Mouse (Mus musculus): ENCODE measurements at regions not wholly inside any gene's neighbourhood (a gene's known extent, or its start where the extent isn't known, plus 50 kb on each side); places are given as distances from the start of the nearest gene placed in this dataset.
A peak's percentile ranks its signal among the peaks of the same experiment; 100 is the strongest.

DNA sequence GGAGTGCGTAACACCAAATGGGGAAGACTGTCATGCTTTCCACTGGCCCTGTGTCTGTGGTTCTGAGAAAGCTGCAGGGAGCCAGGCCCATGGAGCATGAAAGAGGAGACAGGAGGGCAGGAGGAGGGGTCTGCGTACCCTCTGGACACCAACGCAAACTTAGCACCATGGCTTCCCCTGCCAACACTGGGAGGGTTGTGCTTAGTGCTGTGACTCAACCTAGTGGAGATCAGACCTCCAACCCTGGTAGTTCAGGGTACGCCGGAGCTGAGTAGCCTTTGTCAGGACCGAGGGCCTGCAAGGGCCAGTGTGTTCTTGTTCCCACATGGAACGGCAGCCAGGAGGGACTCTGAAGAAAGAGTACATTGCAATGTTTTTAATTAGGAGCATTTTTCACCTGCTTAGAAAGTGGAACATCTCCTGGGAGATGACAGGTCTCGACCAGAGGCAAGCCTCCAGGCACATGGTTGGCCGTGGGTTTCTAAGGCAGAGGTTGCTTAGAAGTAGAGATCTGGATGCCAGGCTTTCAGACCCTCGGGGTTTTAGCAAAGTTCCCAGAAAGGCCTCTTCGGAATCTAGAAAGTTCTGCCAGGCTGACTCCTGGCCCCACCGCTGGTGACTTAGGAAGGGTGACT is 73.4 kb upstream of the Irf2bp2 start:
- H3K27me3 ChIP-seq (ENCODE audit: control insufficient read depth, insufficient read depth, low read length), result no peaks in the 10 kb centered on the region
- peaks cover 15% of the 10 kb centered on the region for H3K4me1 ChIP-seq (replicated peaks; ENCODE audit: control insufficient read depth, insufficient read depth, low read length)
- DNase-seq (ENCODE audit: low spot score) (peak; percentile 14), ATAC-seq (ENCODE audit: low FRiP score) (peak; percentile 13; the same call in 1 of the 2 replicates)
- H3K36me3 ChIP-seq (ENCODE audit: control insufficient read depth, insufficient read depth, low read length), result no peaks in the 10 kb centered on the region
- peak overlapping the region; percentile 41; the same call in 1 of the 2 replicates for H3K9ac ChIP-seq (ENCODE audit: low read depth, low read length)
- peak overlapping the region; percentile 24; the same call in 1 of the 2 replicates for H3K4me2 ChIP-seq (replicated peaks; ENCODE audit: low read depth, low read length)
- 56% methylated on average over 12 of the region's 12 CpGs for WGBS
- H3K9me3 ChIP-seq (ENCODE audit: control insufficient read depth, low read length), result no peaks in the 10 kb centered on the region
- peak overlapping the region; percentile 86 for H3K27ac ChIP-seq (ENCODE audit: low read depth, low read length)
- no peak overlapping the region for H3K4me3 ChIP-seq (ENCODE audit: low read depth, low read length)

DNA sequence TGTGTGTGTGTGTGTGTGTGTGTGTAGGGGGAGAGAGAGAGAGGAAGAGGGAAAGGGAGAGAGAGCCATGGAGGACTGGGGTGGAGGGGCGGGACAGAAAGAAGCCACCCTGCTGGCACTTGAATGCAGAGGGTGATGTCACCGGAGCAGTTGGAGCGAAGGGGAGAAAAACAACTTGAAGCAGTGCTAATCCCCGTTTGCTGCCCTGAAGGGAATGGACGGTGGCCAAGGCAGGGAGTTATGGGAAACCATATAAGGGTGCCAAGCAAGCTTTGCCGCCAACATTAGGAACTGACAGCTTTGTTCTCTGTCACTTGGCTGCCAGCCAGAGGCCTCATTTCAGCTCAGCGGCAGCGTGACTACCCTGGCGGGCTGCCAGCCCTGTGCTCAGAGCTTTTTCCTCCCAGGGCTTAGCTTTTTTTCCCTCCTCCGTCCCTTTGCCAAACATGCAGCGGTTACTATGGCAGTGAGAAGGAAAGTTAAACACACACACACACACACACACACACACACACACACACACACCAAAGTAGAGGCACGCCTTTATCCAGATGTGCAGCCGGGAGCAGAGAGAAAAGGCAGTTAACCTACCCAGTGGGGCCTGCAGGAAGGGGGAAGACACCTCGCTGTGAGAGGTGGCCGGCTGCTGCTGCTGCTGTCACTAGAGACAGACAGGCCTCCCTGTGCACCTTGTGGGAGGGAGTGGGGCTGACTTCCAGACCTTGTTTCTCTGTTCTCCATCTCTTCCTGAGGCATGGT is 72.7 kb upstream of the Irf2bp2 start:
- Histone ChIP-seq H3K27ac (ENCODE audit: low read depth, low read length) (peak overlapping the region; percentile 86), H3K27me3 (ENCODE audit: control insufficient read depth, insufficient read depth, low read length) (no peaks in the 10 kb centered on the region), H3K9me3 (ENCODE audit: control insufficient read depth, low read length) (no peaks in the 10 kb centered on the region), H3K4me3 (ENCODE audit: low read depth, low read length) (no peak overlapping the region), H3K4me2 (replicated peaks; ENCODE audit: low read depth, low read length) (peak overlapping the region; percentile 24), H3K9ac (ENCODE audit: low read depth, low read length) (peak overlapping the region; percentile 46; the same call in 1 of the 2 replicates), H3K36me3 (ENCODE audit: control insufficient read depth, insufficient read depth, low read length) (no peaks in the 10 kb centered on the region), H3K4me1 (replicated peaks; ENCODE audit: control insufficient read depth, insufficient read depth, low read length) (peaks cover 21% of the 10 kb centered on the region)
- under 1% methylated on average over 13 of the region's 15 CpGs for WGBS
- DNase-seq (ENCODE audit: low spot score), result peak; percentile 95
- ATAC-seq (ENCODE audit: low FRiP score), result peak; percentile 88

DNA sequence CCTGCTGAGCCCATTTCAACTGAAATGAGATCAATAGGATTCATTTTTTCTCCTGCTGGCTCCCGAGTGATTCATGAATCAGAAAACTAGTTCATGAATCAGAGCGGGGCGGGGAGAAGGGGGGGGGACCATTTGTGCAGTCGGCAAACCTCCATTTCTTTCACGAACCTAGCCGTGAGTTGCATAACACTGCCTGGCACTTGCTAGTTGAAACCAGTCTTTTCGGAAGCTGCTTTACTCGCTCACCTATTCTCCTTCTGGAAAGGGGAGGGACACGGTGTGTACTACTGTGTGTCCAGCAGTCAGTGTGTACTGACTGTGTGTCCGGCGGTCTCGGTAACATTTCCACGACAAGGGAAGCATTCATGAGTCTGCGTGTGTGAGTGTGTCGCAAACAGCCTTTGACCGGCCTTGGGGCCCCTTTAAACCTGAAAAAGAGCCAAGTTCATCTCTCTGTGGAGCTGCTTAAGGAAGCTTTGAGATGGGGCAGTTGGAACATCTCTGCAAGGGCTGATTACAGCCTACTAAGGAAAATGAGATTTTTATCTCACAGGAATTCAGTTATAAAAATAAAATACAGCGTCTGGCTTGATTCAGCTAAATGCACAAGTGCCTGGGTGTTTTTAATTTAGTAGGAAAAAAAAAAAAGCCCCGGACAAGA is 71.9 kb upstream of the Irf2bp2 start:
- H3K4me2 ChIP-seq (replicated peaks; ENCODE audit: low read depth, low read length), result 0 out of 2 replicates have a peak overlapping the region, but pooled peaks have one; percentile 8
- whole genome bisulfite sequencing, result 41% methylated on average over 18 of the region's 18 CpGs
- H3K36me3 ChIP-seq (ENCODE audit: control insufficient read depth, insufficient read depth, low read length), result no peaks in the 10 kb centered on the region
- peaks cover 26% of the 10 kb centered on the region for H3K4me1 ChIP-seq (replicated peaks; ENCODE audit: control insufficient read depth, insufficient read depth, low read length)
- no peaks in the 10 kb centered on the region for H3K9me3 ChIP-seq (ENCODE audit: control insufficient read depth, low read length)
- peak overlapping the region; percentile 86 for H3K27ac ChIP-seq (ENCODE audit: low read depth, low read length)
- H3K27me3 ChIP-seq (ENCODE audit: control insufficient read depth, insufficient read depth, low read length), result no peaks in the 10 kb centered on the region
- ATAC-seq (ENCODE audit: low FRiP score) (0 out of 2 replicates have a peak, but pooled peaks have one; percentile 8), DNase-seq (ENCODE audit: low spot score) (peak; percentile 59)
- no peak overlapping the region for H3K4me3 ChIP-seq (ENCODE audit: low read depth, low read length)
- H3K9ac ChIP-seq (ENCODE audit: low read depth, low read length), result peak overlapping the region; percentile 46; the same call in 1 of the 2 replicates

DNA sequence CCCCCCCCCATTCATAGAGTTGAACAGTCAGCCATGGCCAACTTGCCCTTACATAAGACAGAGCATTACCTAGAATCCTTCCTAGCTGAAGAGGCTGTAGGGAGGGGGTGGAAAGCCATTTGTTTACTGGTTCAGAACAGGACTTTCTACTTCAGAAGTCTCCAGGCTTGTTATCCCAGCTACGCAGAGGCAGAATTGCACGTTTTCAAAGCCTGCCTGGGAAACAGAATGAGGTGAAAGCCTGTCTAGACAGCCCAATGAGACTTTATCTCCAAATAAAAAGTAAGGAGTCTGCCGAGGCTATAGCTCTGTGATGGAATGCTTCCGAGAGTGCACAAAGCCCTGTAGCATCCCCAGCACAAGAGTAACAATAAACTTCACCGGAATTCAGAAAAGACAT is 71.1 kb upstream of the Irf2bp2 start:
- H3K9ac ChIP-seq (ENCODE audit: low read depth, low read length), result no peak overlapping the region
- no peak overlapping the region for H3K4me2 ChIP-seq (replicated peaks; ENCODE audit: low read depth, low read length)
- no peak for DNase-seq (ENCODE audit: low spot score)
- WGBS, result 75% methylated on average over 5 of the region's 5 CpGs
- H3K27ac ChIP-seq (ENCODE audit: low read depth, low read length), result no peak overlapping the region; the same call in 1 of the 2 replicates
- H3K36me3 ChIP-seq (ENCODE audit: control insufficient read depth, insufficient read depth, low read length), result no peaks in the 10 kb centered on the region
- no peak overlapping the region for H3K4me3 ChIP-seq (ENCODE audit: low read depth, low read length)
- no peaks in the 10 kb centered on the region for H3K9me3 ChIP-seq (ENCODE audit: control insufficient read depth, low read length)
- no peak for ATAC-seq (ENCODE audit: low FRiP score)
- no peaks in the 10 kb centered on the region for H3K27me3 ChIP-seq (ENCODE audit: control insufficient read depth, insufficient read depth, low read length)
- H3K4me1 ChIP-seq (replicated peaks; ENCODE audit: control insufficient read depth, insufficient read depth, low read length), result peaks cover 29% of the 10 kb centered on the region

DNA sequence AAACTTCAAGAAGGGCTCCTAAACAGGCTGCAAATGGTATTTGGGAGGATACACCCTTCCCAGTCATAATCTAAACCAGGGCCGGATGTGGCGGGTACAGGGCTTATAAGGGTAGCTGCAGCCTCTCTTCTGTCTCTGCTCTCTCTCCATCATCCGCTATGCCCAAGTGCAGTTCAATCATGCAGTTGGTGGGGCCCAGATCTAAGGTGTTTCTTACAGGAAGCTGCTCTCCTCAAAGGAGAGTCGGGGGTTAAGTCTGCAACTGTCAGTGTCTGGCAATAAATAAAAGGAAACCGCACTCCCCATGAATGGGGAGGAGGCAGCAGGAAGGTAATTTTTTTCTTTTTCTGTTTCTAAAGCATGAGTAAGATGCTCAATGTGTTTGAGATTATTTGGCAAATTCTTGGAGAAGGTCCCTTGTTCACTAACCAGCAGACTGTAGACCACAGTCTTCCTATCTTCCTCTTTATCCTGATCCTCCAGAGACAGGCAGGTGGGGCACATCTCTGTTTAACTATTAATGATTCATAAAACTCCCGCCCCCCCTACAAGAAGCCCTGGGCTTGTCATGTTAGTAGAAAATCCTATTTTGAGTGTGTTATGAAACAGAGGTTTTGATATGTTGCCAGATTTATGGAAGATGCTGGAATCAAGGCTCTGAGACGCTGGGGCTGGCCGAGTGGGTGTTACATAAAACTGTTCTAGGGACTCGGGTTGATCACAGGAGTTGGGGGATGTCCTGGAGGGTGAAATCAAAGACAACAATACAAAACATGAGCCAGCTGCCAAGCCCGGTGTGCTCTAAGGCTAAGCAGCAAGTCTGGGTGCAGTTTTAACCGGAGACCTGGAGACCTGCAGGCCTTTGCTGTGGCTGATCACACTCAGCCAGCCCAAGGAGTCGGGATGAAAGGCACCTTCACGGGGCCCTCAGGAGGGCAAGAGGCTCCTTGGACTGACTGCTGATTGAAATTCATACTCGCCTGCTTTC is 69.3 kb upstream of the Irf2bp2 start:
- no peak overlapping the region for H3K4me2 ChIP-seq (replicated peaks; ENCODE audit: low read depth, low read length)
- DNase-seq (ENCODE audit: low spot score) (no peak), ATAC-seq (ENCODE audit: low FRiP score) (no peak)
- no peak overlapping the region; the same call in 1 of the 2 replicates for H3K27ac ChIP-seq (ENCODE audit: low read depth, low read length)
- H3K27me3 ChIP-seq (ENCODE audit: control insufficient read depth, insufficient read depth, low read length), result no peaks in the 10 kb centered on the region
- no peaks in the 10 kb centered on the region for H3K9me3 ChIP-seq (ENCODE audit: control insufficient read depth, low read length)
- peaks cover 29% of the 10 kb centered on the region for H3K4me1 ChIP-seq (replicated peaks; ENCODE audit: control insufficient read depth, insufficient read depth, low read length)
- 54% methylated on average over 14 of the region's 14 CpGs for WGBS
- peak overlapping the region; percentile 17; the same call in 1 of the 2 replicates for H3K9ac ChIP-seq (ENCODE audit: low read depth, low read length)
- H3K36me3 ChIP-seq (ENCODE audit: control insufficient read depth, insufficient read depth, low read length), result no peaks in the 10 kb centered on the region
- no peak overlapping the region for H3K4me3 ChIP-seq (ENCODE audit: low read depth, low read length)

DNA sequence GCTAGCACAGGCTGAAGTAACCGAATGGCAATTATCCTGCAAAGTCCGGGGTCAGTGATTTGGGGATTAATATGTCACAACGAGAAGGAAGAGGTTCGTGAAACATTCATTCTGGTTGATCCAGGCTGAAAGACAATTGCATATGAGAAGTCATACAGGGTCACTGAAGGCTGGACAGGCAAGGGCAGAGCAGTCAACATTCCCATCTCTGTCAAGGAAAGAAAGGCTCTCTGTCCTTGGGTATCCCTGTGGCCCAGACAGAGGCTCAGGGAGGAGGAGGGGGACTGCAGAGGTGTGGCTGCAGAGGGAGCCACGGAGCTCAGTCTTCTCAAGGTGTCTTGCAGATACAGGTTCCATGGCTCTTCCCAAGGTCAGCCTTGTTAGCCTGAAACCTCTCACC is 68.4 kb upstream of the Irf2bp2 start:
- no peaks in the 10 kb centered on the region for H3K27me3 ChIP-seq (ENCODE audit: control insufficient read depth, insufficient read depth, low read length)
- no peak for ATAC-seq (ENCODE audit: low FRiP score)
- DNase-seq (ENCODE audit: low spot score), result no peak
- H3K4me1 ChIP-seq (replicated peaks; ENCODE audit: control insufficient read depth, insufficient read depth, low read length), result peaks cover 29% of the 10 kb centered on the region
- peak overlapping the region; percentile 17; the same call in 1 of the 2 replicates for H3K27ac ChIP-seq (ENCODE audit: low read depth, low read length)
- H3K9ac ChIP-seq (ENCODE audit: low read depth, low read length), result no peak overlapping the region
- no peaks in the 10 kb centered on the region for H3K36me3 ChIP-seq (ENCODE audit: control insufficient read depth, insufficient read depth, low read length)
- no peaks in the 10 kb centered on the region for H3K9me3 ChIP-seq (ENCODE audit: control insufficient read depth, low read length)
- H3K4me2 ChIP-seq (replicated peaks; ENCODE audit: low read depth, low read length), result no peak overlapping the region
- WGBS, result 56% methylated on average over 5 of the region's 5 CpGs
- no peak overlapping the region for H3K4me3 ChIP-seq (ENCODE audit: low read depth, low read length)

DNA sequence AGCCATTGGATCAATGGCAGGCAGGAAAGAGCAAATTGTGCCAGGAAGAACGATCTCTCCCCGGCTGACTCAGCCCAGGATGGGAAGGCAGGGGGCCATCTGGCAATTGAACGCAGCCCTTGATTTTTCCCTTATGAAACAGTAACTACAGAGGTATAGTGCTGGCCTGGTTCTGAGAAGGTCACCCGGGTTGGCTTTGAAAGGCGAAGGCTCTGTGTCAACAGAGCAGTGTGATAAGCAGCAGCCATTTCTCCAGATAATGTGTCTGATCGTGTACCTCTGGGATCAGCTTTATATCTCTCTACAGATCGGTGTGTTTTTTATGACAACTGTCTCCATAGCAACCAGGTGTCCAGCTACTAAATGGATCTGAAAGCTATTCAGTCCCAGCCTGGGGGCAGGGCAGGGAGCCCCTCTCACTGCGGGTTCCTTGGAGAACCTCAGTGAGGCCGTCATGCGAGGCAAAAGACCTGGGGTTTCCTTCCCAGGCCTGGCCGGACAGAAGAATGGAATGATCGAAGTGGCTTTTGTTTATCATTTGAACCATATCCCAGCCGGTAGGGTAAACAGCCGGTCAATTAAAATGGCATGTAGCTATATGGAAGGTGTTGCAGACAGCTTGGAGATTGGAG is 67.8 kb upstream of the Irf2bp2 start:
- H3K9ac ChIP-seq (ENCODE audit: low read depth, low read length), result no peak overlapping the region
- DNase-seq (ENCODE audit: low spot score), result peak; percentile 17
- H3K27me3 ChIP-seq (ENCODE audit: control insufficient read depth, insufficient read depth, low read length), result no peaks in the 10 kb centered on the region
- ATAC-seq (ENCODE audit: low FRiP score), result no peak
- H3K4me3 ChIP-seq (ENCODE audit: low read depth, low read length), result no peak overlapping the region
- H3K9me3 ChIP-seq (ENCODE audit: control insufficient read depth, low read length), result no peaks in the 10 kb centered on the region
- H3K4me2 ChIP-seq (replicated peaks; ENCODE audit: low read depth, low read length), result no peak overlapping the region
- H3K36me3 ChIP-seq (ENCODE audit: control insufficient read depth, insufficient read depth, low read length), result no peaks in the 10 kb centered on the region
- WGBS, result 52% methylated on average over 14 of the region's 14 CpGs
- H3K27ac ChIP-seq (ENCODE audit: low read depth, low read length), result peak overlapping the region; percentile 25; the same call in 1 of the 2 replicates
- peaks cover 26% of the 10 kb centered on the region for H3K4me1 ChIP-seq (replicated peaks; ENCODE audit: control insufficient read depth, insufficient read depth, low read length)

Measured in hindbrain, embryonic 11.5 days (tissue).